Mouse (Mus musculus) kidney, adult 11 months (tissue): Measurements from ENCODE around the gene Vamp2.
A peak's percentile ranks its signal among the peaks of the same experiment; 100 is the strongest.

Source experiments
- DNase-seq: peaks from one replicate; pipeline ENCODE4 v3.0.0; 2022

The Vamp2 gene

DNA sequence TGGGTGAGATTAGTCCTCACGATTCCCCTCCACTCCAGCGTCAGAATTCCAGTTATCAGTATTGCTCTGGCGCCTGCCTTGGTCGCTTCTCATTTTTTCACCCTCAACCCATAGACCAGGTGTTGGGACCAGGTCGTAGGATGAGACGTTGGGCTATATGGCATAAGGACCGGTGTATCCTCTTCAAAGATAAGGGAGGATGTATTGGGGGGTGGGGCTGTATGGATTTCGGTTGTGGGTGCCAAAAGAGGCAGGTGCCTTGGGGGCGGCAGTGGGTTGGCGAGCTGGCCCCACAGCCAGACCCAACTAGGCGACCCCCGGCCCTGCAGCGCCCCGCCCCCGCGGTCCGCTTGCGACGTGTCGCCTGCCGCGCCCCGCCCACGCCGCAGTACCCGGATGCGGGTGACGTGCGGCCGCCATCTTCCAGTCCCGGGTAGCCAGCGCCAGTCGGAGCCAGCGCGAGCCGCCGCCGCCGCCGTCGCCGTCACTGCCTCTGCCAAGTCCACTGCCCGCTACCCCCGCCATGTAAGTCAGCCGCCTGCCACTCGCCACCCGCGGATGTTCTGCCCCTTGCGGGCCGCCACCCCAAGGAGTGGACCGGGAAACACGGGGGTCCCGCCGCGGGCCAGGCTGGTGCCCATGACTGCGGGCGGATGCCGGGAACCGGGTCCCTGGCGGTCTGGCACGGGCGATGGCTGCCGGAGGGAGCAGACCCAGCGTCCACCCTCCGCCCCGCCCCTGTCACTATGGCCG, at the start of gene Vamp2:
TSS of gene Vamp2 (plus strand) at position 388 of the 753 bp plus-strand sequence.
- peak; percentile 86 for DNase-seq

- peak; percentile 60 for DNase-seq
Observed at GRCm38 (mm10) chr11:69045531-69046394, 42.5 kb upstream of the Vamp2 start, which contains the start of gene Aurkb. Aurkb (plus strand) TSS chr11:69045647.

DNA sequence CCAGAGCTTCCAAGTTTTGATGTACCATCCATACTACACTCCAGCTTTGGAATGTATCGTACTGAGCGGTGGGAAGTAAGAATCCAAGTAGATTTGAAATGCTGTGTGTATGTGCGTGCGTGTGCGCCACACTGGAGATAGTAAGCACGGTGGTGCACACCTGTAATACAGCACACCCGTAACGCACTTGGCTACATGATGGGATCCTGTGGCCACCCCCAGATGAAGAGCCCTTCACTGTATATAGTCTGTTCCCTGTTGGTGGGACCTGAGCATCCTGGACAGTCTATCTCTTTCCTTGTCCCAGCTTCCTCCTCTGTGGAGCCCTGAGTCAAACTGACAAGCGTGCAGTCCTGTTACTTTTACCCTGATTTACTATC, 41.9 kb upstream of the Vamp2 start:
- DNase-seq: no peak

DNA sequence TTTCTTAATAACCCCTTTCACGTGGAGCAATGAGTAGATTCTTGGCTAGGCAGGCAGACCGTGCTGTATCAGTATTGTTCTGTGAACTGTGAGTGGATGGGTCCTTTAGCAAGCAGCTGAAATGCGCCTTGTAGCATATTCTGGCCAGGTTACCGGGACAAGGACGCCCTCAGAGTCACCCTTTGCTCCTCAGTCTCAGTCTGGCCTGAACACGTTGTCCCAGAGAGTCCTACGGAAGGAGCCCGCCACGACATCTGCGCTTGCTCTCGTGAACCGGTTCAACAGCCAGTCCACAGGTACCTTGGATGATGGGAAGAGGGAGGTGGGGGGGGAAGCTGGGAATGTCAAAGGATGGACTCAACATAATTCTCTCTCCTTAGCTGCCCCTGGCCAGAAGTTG, 40.7 kb upstream of the Vamp2 start:
- DNase-seq: no peak

DNA sequence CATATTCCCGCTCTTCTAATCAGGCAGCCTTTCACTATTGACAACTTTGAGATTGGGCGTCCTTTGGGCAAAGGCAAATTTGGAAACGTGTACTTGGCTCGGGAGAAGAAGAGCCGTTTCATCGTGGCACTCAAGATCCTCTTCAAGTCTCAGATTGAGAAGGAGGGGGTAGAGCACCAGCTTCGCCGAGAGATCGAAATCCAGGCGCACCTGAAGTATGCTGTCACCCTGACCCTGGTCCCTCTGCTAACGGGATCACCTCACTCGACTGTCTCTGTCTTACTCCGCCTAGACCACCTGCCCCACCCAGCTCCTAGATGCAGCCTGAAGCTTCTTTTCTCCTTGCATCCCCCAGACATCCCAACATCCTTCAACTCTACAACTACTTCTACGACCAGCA, 40.1 kb upstream of the Vamp2 start:
- DNase-seq: no peak

GRCm38 (mm10) chr11:69050748-69051147, 37.5 kb upstream of the Vamp2 start:
- no peak for DNase-seq

DNA sequence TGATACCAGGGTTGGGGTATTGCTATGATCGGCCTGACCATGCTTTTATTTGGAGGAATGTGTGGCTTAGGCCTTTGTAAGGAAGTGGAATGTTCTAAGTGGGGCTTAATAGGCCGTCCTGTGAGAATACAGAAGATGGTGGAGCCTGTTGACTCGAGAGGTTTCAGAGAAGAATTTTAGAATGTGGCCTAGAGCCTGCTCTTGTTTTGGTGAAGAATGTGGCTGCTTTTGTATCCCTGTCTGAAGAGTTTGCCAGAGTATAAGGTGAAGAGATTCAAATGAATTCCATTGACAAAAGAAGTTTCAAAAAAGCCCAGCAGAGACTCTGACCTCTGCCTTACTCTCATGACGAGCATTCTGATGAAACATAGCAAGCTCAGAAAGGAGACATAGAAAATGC, 36.5 kb upstream of the Vamp2 start:
- no peak for DNase-seq

- DNase-seq: no peak
Observed at GRCm38 (mm10) chr11:69052824-69053421, 35.4 kb upstream of the Vamp2 start.

- DNase-seq: no peak
Observed at GRCm38 (mm10) chr11:69053848-69054247, 34.4 kb upstream of the Vamp2 start.

DNA sequence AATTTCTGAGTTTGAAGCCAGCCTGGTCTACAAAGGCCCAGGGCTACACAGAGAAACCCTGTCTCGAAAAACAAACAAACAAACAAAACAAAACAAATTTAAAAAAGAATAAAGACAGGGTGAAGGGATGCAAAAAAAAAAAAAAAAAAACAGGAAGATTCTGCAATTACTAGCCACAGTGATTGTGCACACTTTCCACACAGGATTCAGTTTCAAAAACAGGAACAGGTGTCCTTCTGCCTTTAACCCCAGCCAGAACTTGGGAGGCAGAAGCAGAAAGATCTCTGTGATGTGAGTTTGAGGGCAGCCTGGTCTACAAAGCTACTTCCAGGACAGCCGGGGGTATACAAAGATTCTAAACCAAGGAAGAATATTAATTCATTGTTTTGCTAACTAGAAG, 30.0 kb upstream of the Vamp2 start:
- no peak for DNase-seq

DNA sequence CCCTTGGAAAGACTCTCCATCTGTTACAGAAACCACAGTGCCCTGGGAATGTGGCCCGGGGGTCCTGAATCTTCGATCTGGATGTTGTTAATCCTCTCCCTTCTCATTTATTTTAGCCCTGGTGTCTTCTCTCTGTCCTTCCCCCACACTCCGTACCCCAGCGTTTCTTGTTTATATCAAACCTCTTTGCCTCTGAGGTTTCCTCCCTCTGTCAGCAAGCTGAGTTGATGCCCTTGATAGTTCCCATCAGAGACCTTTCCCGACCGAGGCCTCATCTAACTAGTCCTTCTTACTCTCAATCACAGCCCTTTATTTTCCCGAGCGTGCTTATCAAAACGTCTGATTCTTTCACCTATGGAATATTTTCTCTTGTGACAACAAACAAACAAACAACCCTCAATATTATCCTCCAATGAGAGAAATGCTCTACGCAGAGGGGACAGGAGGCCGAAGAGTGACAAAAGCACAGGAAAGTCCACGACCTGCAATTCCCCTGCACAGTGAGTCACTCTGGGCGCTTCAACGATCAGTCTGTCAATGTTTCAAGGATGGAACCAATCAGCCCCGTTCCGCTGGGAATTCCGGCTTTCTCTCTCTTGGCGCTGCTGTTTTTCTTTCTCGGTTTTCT, 29.4 kb upstream of the Vamp2 start:
- no peak for DNase-seq

DNA sequence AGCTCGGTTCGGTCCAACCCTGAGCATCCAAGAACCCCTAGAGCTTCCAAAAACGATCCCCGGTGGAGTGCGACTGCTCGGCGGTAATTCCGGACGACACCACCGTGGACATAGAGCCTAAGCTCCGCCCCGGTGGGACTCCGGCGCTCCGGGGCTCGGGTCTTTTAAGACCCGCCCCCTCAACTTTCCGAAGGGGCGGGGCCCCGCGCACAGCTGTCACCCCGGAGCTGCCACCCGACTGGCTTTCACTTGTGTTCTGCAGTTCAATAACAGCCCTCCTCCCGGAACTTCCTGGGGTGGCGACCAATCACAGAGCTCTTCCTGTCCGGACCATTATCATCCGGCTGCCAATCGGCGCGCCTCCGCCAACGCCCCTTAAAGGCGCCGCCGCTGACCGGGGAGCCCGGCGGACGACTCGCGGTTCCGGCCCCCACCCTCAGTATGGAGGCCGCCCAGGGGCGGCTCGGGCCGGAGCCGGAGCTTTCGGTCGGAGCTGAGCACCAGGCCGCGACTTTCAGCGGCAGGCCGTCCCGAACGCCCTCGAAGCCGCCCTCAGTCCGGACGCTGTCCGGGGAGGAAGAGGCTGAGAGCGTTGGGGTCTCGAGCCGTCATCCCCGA, 28.8 kb upstream of the Vamp2 start, which contains the start of gene Borcs6:
TSS of gene Borcs6 (plus strand) at position 361 of the 618 bp plus-strand sequence.
- peak; percentile 98 for DNase-seq

DNA sequence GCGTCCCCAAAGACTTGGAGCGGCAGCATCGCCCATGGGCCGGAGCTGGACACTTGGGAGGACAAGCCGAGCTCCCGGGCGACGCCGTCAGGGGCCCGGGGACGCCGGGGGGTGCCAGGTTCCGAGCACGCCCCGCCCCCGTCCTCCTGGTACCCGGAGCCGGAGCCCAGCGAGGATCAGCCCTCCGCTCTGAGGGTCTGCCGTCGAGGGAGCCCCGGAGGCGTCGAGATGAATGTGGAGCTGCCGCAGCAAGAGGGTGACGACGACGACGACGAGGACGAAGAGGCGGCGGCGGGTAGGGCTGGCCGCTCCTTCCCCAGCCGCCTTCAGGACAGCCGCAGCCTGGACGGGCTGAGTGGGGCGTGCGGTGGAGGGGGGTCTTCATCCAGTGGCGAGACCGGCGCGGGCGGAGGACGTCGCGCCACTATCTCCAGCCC, 28.3 kb upstream of the Vamp2 start:
- DNase-seq: no peak

DNA sequence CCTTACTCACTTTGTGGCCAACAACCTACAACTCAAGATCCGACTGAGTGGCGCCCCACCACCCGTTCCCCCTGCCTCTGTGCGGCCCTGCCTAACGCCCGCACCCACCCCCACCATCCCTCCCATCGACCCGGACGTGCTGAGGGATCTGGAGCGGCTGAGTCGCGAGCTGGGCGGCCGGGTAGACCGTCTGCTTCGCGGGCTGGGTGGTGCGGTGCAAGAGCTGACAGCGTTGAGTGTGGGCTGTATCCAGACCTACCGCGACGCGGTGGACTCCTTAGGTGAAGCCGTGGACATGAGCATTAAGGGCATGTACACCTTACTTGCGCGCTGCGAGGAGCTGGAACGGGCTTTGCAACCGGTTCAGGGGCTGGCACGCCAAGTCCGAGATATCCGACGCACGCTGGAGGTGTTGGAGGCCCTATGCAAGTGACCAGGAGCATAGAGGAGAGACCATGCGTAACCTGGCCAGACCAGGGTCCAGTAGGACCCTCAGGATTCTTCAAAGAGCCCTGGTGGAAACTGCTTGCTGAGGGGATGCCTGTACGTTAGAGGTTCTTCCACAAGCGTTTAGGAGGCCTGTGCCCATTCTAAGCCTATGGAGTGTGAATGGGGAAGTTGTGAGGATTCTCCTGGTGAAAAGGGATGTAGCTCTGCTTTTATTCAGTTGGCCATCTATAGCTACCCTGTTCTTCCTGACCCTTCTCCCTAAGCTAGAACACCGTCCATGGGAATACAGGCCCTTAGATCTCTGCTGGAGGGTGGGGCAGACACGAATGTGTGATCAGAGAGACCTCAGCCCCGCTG, 27.6 kb upstream of the Vamp2 start:
- DNase-seq: no peak

DNA sequence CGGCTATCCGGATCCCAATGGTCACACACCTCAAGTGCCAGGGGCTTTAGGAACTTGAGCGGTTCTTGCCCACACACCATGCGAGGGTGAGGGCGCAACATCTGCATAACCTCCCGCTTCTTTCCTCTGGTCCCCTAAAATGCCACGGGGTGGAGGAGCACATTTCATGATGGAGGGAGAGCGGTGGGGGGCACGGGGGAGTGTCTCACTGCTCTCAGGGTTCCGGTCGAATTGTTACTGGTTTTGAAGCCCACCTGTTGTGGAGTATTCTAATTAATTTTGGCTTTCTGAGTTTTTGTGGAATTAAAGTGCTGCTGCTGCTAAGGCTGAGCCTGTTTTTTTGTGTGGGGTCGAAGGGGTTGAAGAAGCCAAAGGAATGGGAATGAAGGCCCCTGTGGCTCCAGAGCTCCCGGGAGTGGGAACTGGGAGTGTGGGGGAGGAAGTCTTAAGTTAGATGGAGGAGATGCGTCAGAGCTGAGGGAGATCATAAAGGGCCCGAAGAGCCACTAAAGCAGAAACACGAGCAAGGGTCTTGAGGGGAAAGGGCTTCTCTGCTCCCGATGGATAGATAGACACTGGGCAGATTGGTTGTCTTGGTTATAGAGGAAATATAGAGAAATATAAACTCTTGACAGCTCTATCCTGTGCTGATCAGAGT, 26.9 kb upstream of the Vamp2 start:
- no peak for DNase-seq

DNA sequence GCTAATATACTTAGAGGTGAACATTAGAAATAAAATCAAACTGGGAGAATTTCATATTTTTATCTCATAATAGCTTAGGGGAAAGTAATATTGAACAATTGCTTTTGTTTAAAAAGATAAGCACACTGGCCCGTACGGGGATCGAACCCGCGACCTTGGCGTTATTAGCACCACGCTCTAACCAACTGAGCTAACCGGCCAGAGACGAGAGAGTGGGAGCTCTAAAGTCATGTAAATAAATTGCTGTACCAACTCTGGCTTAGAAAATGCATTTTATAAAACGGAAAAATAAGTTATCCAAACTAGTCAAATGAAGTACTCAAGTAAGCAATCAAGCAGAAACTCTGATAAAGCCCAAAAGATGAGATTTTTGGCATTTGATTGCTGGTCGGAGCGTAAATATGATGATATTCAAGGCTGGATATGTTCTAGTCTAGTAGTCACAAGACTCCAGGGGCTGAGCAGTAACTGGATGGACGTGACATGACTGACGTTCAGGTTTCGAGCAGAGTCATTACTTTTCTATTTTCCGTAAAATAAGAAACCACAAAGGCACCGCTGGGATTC, 26.0 kb upstream of the Vamp2 start:
- DNase-seq: peak; percentile 70

DNA sequence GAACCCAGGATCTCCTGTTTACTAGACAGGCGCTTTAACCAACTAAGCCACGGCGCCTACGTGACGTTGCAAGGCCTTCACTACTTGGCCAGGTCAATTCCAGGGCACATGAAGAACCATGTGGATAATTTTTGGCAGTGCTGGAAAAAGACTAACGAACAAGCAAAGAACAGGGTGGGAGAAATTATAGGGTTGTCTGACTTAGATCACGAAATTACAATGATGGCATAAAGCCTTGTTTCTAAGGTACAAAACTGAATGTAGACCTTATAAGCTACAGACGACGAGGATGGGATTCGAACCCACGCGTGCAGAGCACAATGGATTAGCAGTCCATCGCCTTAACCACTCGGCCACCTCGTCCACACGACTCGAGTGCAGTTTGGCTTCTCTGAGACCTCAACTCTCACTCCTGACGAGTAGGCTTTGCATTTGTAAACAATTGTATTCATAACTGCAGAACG, 25.5 kb upstream of the Vamp2 start:
- peak; percentile 94 for DNase-seq

- DNase-seq: no peak
Observed at GRCm38 (mm10) chr11:69063413-69064201, 24.7 kb upstream of the Vamp2 start.

DNA sequence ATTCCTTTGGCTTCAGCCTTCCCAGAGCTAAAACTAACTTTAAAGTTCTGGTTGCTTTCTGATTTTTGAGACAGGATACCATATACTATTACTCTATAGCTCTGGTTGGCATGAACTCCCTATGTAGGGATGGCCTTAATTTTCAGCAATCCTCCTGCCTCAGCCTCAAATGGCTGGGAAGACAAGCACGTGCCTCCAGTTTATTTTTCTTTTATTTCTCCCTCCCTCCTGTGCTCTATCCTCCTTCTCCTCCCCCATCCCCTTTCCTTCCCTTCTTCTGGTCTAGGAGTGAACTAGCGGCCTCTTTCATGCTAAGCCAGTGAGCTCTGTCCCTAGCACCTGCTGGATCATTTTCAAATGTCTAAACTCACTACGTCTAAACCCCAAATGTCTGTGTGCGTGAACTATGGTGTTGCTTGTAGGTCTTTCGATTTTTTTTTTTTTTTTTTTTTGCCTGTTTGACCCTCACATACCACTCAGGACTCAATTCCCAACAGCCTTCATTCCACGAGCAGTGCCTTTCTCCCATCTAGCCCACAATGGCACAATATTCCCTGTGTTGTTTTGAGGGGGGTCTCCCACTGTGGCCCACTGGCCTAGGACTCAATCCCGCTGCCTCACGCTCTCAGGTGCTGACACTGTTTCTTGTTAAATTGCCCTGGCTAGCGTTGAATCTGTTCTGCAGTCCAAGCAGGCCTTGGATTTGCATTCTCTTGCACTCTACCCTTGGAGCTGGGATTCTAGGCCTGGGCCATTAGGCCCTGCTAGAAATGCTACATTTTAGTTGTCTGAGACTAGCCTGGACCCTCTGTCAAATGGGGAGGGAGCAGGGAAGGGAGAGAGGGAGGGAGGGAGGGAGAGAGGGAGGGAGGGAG, 23.8 kb upstream of the Vamp2 start:
- DNase-seq: no peak
